Mouse (Mus musculus) hindbrain, embryonic 11.5 days (tissue): Measurements from ENCODE around the gene Sv2c. TPM values are rescaled to one million over a fixed set of nuclear protein-coding genes. Genes with fewer than 3 reads are reported as not detected.
A peak's percentile ranks its signal among the peaks of the same experiment; 100 is the strongest.

Experiments
- ATAC-seq: fragments of 200-750 bp; cut with Nextera tagmentation; 2 replicates; pipeline ENCODE4 v1.8.0; 2017; ENCODE audit warnings: mild to moderate bottlenecking, moderate TSS enrichment, moderate library complexity; ENCODE audit not compliant: low FRiP score
- DNase-seq: peaks from one replicate; pipeline ENCODE4 v3.0.0-alpha.2; 2015; ENCODE audit warnings: low spot score
- H3K27ac ChIP-seq: fragments of 300-500 bp; sonication (generic); 2 replicates; pipeline ENCODE4 v1.5.1; 2014; ENCODE audit warnings: mild to moderate bottlenecking, low read depth, low read length
- H3K27me3 ChIP-seq: fragments of 300-500 bp; sonication (generic); 2 replicates; pipeline ENCODE4 v1.6.1; 2014; ENCODE audit warnings: mild to moderate bottlenecking, low read length, moderate library complexity, mixed read lengths; ENCODE audit not compliant: control insufficient read depth, insufficient read depth
- H3K36me3 ChIP-seq: fragments of 300-500 bp; sonication (generic); 2 replicates; pipeline ENCODE4 v1.6.1; 2014; ENCODE audit warnings: mild to moderate bottlenecking, low read length, moderate library complexity, mixed read lengths; ENCODE audit not compliant: control insufficient read depth, insufficient read depth
- H3K4me1 ChIP-seq: fragments of 300-500 bp; sonication (generic); replicated peaks from 2 replicates; pipeline ENCODE4 v1.6.1; 2014; ENCODE audit warnings: low read length, mixed read lengths; ENCODE audit not compliant: control insufficient read depth, insufficient read depth
- H3K4me2 ChIP-seq: fragments of 300-500 bp; sonication (generic); replicated peaks from 2 replicates; pipeline ENCODE4 v1.6.1; 2014; ENCODE audit warnings: mild to moderate bottlenecking, low read depth, low read length
- H3K4me3 ChIP-seq: fragments of 300-500 bp; sonication (generic); 2 replicates; pipeline ENCODE4 v1.5.1; 2014; ENCODE audit warnings: low read depth, low read length
- H3K9ac ChIP-seq: fragments of 300-500 bp; sonication (generic); 2 replicates; pipeline ENCODE4 v1.6.1; 2014; ENCODE audit warnings: low read depth, low read length
- H3K9me3 ChIP-seq: fragments of 300-500 bp; sonication (generic); 2 replicates; pipeline ENCODE4 v1.6.1; 2016; ENCODE audit warnings: low read length; ENCODE audit not compliant: control insufficient read depth
- WGBS: fragments of 180-500 bp; shearing (Covaris S2); extraction: QIAGEN DNeasy Blood & Tissue Kit; methylation state at CpG from one replicate; pipeline ENCODE4 v1.1.7; 2014; 5-methylcytosine and 5-hydroxymethylcytosine counted together
- polyA plus RNA-seq: library from polyadenylated mRNA; unstranded; fragments of >200 nt; fragmentation: Nextera tagmentation; extraction: Ambion mirVana; gene quantifications from 2 replicates; pipeline ENCODE4 v1.2.1, GENCODE M21; 2014

The Sv2c gene
- polyA plus RNA-seq, 1 experiment from 2014 or later = 8.1 TPM

- Histone ChIP-seq H3K9me3 (no peaks in the 10 kb centered on the region), H3K36me3 (no peaks in the 10 kb centered on the region), H3K9ac (no peak overlapping the region), H3K27ac (peak overlapping the region; percentile 60; the same call in 1 of the 2 replicates), H3K4me2 (no peak overlapping the region), H3K4me3 (no peak overlapping the region), H3K27me3 (no peaks in the 10 kb centered on the region), H3K4me1 (no peaks in the 10 kb centered on the region)
- ATAC-seq (no peak), DNase-seq (no peak)
- 73% methylated on average over 10 of the region's 10 CpGs for WGBS
Measured at GRCm38 (mm10) chr13:95999396-95999795, 133.0 kb downstream of the Sv2c start.

DNA sequence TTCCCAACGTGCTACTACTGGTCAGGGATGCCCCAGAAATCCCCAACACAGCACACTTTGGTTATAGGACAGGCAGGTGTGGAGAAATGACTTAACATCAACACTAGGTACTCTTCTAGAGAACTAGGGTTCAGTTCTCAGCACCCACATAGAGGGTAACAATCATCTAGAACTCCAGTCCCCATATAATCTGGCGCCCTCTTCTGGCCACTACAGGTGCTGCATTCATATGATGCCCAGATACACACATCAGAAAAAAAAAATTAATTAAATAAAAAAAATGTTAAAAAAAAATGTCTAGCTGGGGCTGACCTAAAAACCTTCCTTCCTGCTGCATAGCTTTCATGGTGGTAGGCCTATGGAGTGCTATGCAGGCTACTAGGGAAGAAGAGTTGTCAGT lies 135.1 kb downstream of the Sv2c start:
- DNase-seq (no peak), ATAC-seq (no peak)
- Histone ChIP-seq H3K4me1 (no peaks in the 10 kb centered on the region), H3K4me2 (no peak overlapping the region), H3K27ac (no peak overlapping the region), H3K9me3 (no peaks in the 10 kb centered on the region), H3K4me3 (no peak overlapping the region), H3K36me3 (no peaks in the 10 kb centered on the region), H3K9ac (no peak overlapping the region), H3K27me3 (no peaks in the 10 kb centered on the region)
- WGBS = 57% methylated on average over 2 of the region's 2 CpGs

DNA sequence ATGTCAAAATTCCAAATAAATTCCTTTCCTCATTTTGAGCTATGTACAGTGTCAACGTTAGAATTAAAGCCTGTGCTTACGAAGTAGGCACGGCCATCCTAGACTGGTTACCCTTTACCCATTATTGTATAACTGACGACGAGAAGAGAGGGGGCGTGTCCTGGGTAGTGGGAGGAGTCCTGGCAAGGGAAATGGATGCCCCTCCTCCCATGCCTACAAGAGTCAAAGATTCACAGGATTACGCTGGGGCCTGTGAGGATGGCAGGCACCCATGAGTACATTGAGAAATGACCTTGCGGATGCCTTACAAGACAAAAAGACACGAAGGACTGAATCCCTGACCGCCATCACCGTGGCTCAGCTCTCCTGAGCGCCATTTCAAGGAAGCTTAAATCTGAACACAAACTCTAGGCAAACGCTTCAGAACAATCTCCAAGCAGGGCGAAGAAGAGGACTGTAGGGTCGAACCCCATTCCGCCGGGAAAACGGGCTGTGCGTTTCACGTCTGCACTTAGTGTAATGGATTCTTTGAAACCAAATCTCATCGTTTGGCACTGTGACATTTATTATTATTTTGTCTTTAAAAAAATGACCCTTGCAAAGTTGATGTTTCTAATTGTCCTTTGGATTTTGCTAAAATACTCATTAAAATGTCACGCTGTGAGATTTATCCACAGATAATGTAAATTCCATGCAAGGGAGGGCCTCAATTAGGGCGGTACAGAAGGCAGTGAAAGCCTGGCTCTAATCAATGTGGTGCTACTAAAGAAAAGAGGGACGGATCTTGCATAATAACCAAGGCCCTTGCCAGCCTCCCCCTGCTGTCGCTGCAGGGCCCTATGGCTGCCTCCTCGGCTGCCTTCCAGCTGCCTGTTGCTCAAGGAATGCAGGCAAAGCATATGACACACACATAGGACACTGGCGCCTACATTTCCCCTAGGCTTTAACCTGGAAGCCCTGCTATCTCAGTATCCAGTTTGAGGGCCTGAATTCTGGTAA lies 137.4 kb downstream of the Sv2c start:
- DNase-seq (peak; percentile 52), ATAC-seq (peak; percentile 86)
- 67% methylated on average over 27 of the region's 27 CpGs for WGBS
- Histone ChIP-seq H3K4me1 (no peaks in the 10 kb centered on the region), H3K27me3 (no peaks in the 10 kb centered on the region), H3K4me2 (no peak overlapping the region), H3K9me3 (no peaks in the 10 kb centered on the region), H3K9ac (no peak overlapping the region), H3K27ac (no peak overlapping the region), H3K36me3 (no peaks in the 10 kb centered on the region), H3K4me3 (no peak overlapping the region)

DNA sequence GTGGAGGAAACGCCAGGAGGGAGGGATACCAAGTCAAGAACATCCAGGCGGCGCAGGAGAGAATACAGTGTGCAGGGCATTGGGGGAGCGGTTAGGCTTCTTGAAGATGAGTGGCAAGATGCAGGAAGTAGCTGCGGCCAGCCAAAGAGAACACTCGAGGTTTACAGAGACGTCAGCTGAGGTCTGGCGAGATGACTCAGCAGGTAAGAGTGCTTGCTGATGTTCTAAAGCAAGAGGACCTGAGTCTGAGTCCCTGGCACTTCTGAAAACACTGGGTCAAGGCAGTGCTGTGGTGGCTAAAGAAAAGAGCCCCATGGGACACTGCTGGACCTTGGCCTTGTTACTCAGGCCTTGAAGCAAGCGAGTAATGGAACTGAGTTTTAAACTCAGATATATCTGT lies 144.2 kb downstream of the Sv2c start:
- Histone ChIP-seq H3K9ac (no peak overlapping the region), H3K4me1 (no peaks in the 10 kb centered on the region), H3K36me3 (no peaks in the 10 kb centered on the region), H3K4me3 (no peak overlapping the region), H3K4me2 (no peak overlapping the region), H3K9me3 (no peaks in the 10 kb centered on the region), H3K27me3 (no peaks in the 10 kb centered on the region), H3K27ac (no peak overlapping the region)
- no peak for DNase-seq
- ATAC-seq = no peak
- 91% methylated on average over 9 of the region's 9 CpGs for WGBS

GRCm38 (mm10) chr13:95987147-95987546 lies 145.2 kb downstream of the Sv2c start:
- H3K4me1 ChIP-seq = no peaks in the 10 kb centered on the region

GRCm38 (mm10) chr13:95986375-95986774 lies 146.0 kb downstream of the Sv2c start:
- 70% methylated on average over 13 of the region's 13 CpGs for WGBS
- Histone ChIP-seq H3K4me3 (no peak overlapping the region), H3K4me2 (no peak overlapping the region), H3K9me3 (no peaks in the 10 kb centered on the region), H3K27me3 (no peaks in the 10 kb centered on the region), H3K27ac (no peak overlapping the region), H3K4me1 (no peaks in the 10 kb centered on the region), H3K36me3 (no peaks in the 10 kb centered on the region), H3K9ac (no peak overlapping the region)
- DNase-seq (peak; percentile 53), ATAC-seq (no peak)

More at GRCm38 (mm10) chr13:95987147-95987546, 145.2 kb downstream of the Sv2c start:
- Histone ChIP-seq H3K27ac (no peak overlapping the region), H3K27me3 (no peaks in the 10 kb centered on the region), H3K9ac (no peak overlapping the region), H3K4me3 (no peak overlapping the region), H3K36me3 (no peaks in the 10 kb centered on the region), H3K4me2 (no peak overlapping the region), H3K9me3 (no peaks in the 10 kb centered on the region)
- ATAC-seq = no peak
- no peak for DNase-seq
- 76% methylated on average over 5 of the region's 5 CpGs for WGBS

DNA sequence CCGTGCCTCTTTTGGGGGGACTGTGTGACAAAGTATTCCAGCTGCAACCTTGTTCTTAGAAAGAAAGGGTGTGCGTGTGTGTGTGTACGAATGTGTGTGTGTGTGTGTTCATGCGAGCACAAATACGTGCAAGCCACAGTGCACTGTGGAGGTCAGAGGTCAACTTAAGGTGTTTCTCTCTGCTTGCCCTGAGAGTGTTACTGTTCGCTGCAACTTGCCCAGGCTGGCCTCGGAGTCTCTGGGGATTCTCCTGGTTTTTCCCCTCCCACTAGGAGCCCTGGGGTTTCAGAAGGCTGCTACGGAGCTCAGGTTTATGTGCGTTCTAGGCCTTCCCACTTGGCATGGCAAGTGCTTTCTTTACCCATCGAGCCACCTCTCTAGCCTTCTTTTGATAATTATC lies 157.2 kb downstream of the Sv2c start:
- ATAC-seq = no peak
- WGBS = 77% methylated on average over 10 of the region's 10 CpGs
- Histone ChIP-seq H3K4me2 (no peak overlapping the region), H3K27me3 (no peaks in the 10 kb centered on the region), H3K27ac (no peak overlapping the region), H3K4me1 (no peaks in the 10 kb centered on the region), H3K36me3 (no peaks in the 10 kb centered on the region), H3K4me3 (no peak overlapping the region), H3K9me3 (no peaks in the 10 kb centered on the region), H3K9ac (no peak overlapping the region)
- DNase-seq = no peak

DNA sequence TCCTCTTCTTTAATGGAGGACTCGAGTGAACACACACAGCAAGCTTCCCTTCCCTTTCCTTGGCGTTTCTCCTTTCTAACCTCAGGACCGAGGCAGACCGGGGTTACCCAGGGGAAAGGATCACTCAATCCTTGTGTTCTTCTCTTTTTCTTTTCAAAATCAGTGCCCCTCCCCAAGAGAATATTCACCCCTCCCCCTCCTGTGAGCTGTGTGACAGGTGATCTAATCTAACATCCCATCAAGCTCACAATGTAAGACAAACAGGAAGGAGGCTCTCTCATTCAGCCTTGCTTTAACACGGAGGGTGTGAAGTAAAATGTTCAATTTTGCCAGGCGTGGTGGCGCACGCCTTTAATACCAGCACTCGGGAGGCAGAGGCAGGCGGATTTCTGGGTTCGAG lies 158.3 kb downstream of the Sv2c start:
- H3K9me3 ChIP-seq = no peaks in the 10 kb centered on the region
- no peaks in the 10 kb centered on the region for H3K4me1 ChIP-seq
- H3K9ac ChIP-seq = no peak overlapping the region
- H3K36me3 ChIP-seq = no peaks in the 10 kb centered on the region
- H3K27ac ChIP-seq = no peak overlapping the region
- H3K4me2 ChIP-seq = no peak overlapping the region
- DNase-seq = no peak
- 91% methylated on average over 11 of the region's 11 CpGs for WGBS
- no peaks in the 10 kb centered on the region for H3K27me3 ChIP-seq
- no peak for ATAC-seq
- H3K4me3 ChIP-seq = no peak overlapping the region
